Mouse (Mus musculus): ENCODE results near the gene Mpi. TPM values are rescaled to one million over a fixed set of nuclear protein-coding genes. Genes with fewer than 3 reads are reported as not detected.

Gene Mpi
- polyA plus RNA-seq, 1 experiment from 2014 or later = 66.9 TPM

- no peak for DNase-seq (ENCODE audit: extremely low spot score, low spot score)
- Histone ChIP-seq H3K4me1 (peaks cover 27% of the 10 kb centered on the region), H3K9me3 (no peaks in the 10 kb centered on the region), H3K27ac (peak overlapping the region; percentile 95), H3K4me3 (peak overlapping the region; percentile 85; the same call in 1 of the 2 replicates), H3K36me3 (replicated peaks) (peaks cover 64% of the 10 kb centered on the region), H3K27me3 (ENCODE audit: poor library complexity, severe bottlenecking) (no peaks in the 10 kb centered on the region)
- 94% methylated on average over 5 of the region's 5 CpGs for WGBS
Observed at GRCm38 (mm10) chr9:57536362-57536761, 16.2 kb downstream of the Mpi start.

- WGBS = 96% methylated on average over 1 of the region's 1 CpGs
- no peaks in the 10 kb centered on the region for H3K27me3 ChIP-seq (ENCODE audit: poor library complexity, severe bottlenecking)
- H3K27ac ChIP-seq = no peak overlapping the region
- peaks cover 64% of the 10 kb centered on the region for H3K36me3 ChIP-seq (replicated peaks)
- H3K9me3 ChIP-seq = no peaks in the 10 kb centered on the region
- no peak overlapping the region for H3K4me3 ChIP-seq
- no peak for DNase-seq (ENCODE audit: extremely low spot score, low spot score)
- H3K4me1 ChIP-seq = peaks cover 5% of the 10 kb centered on the region
Observed at GRCm38 (mm10) chr9:57531946-57532345, 20.6 kb downstream of the Mpi start.

- H3K27me3 ChIP-seq (ENCODE audit: poor library complexity, severe bottlenecking) = no peaks in the 10 kb centered on the region
- H3K9me3 ChIP-seq = no peaks in the 10 kb centered on the region
- no peak overlapping the region for H3K4me3 ChIP-seq
- H3K4me1 ChIP-seq = peaks cover 24% of the 10 kb centered on the region
- H3K27ac ChIP-seq = no peak overlapping the region
- peaks cover 35% of the 10 kb centered on the region for H3K36me3 ChIP-seq (replicated peaks)
- DNase-seq (ENCODE audit: extremely low spot score, low spot score) = no peak
Observed at GRCm38 (mm10) chr9:57526435-57526834, 26.1 kb downstream of the Mpi start.

- Histone ChIP-seq H3K36me3 (replicated peaks) (peaks cover 26% of the 10 kb centered on the region), H3K4me3 (no peak overlapping the region), H3K27me3 (ENCODE audit: poor library complexity, severe bottlenecking) (no peaks in the 10 kb centered on the region), H3K27ac (no peak overlapping the region), H3K4me1 (peaks cover 26% of the 10 kb centered on the region), H3K9me3 (no peaks in the 10 kb centered on the region)
- WGBS = 92% methylated on average over 2 of the region's 2 CpGs
- no peak for DNase-seq (ENCODE audit: extremely low spot score, low spot score)
Observed at GRCm38 (mm10) chr9:57525516-57525915, 27.0 kb downstream of the Mpi start.

GRCm38 (mm10) chr9:57524439-57524838, 28.1 kb downstream of the Mpi start:
- H3K9me3 ChIP-seq = no peaks in the 10 kb centered on the region
- peaks cover 28% of the 10 kb centered on the region for H3K4me1 ChIP-seq
- no peak for DNase-seq (ENCODE audit: extremely low spot score, low spot score)
- H3K4me3 ChIP-seq = no peak overlapping the region
- H3K36me3 ChIP-seq (replicated peaks) = peaks cover 15% of the 10 kb centered on the region
- no peak overlapping the region for H3K27ac ChIP-seq
- no peaks in the 10 kb centered on the region for H3K27me3 ChIP-seq (ENCODE audit: poor library complexity, severe bottlenecking)

GRCm38 (mm10) chr9:57523754-57524153, 28.8 kb downstream of the Mpi start:
- H3K4me3 ChIP-seq = no peak overlapping the region
- DNase-seq (ENCODE audit: extremely low spot score, low spot score) = no peak
- peaks cover 28% of the 10 kb centered on the region for H3K4me1 ChIP-seq
- H3K27ac ChIP-seq = no peak overlapping the region
- peaks cover 8% of the 10 kb centered on the region; the same call in 1 of the 2 replicates for H3K36me3 ChIP-seq (replicated peaks)
- WGBS = 93% methylated on average over 1 of the region's 1 CpGs
- H3K27me3 ChIP-seq (ENCODE audit: poor library complexity, severe bottlenecking) = no peaks in the 10 kb centered on the region
- H3K9me3 ChIP-seq = no peaks in the 10 kb centered on the region

- H3K36me3 ChIP-seq (replicated peaks) = 0 out of 2 replicates have a peak, but pooled peaks cover 7% of the 10 kb centered on the region
- WGBS = 88% methylated on average over 4 of the region's 4 CpGs
- no peaks in the 10 kb centered on the region for H3K9me3 ChIP-seq
- peak overlapping the region; percentile 99 for H3K4me3 ChIP-seq
- no peak overlapping the region for H3K27ac ChIP-seq
- no peak for DNase-seq (ENCODE audit: extremely low spot score, low spot score)
- H3K27me3 ChIP-seq (ENCODE audit: poor library complexity, severe bottlenecking) = no peaks in the 10 kb centered on the region
- peaks cover 28% of the 10 kb centered on the region for H3K4me1 ChIP-seq
Observed at GRCm38 (mm10) chr9:57522861-57523246, 29.7 kb downstream of the Mpi start.

- 57% methylated on average over 7 of the region's 7 CpGs for WGBS
- no peak for DNase-seq (ENCODE audit: extremely low spot score, low spot score)
- peak overlapping the region; percentile 99 for H3K4me3 ChIP-seq
- no peaks in the 10 kb centered on the region for H3K27me3 ChIP-seq (ENCODE audit: poor library complexity, severe bottlenecking)
- peaks cover 28% of the 10 kb centered on the region for H3K4me1 ChIP-seq
- peak overlapping the region; percentile 98 for H3K27ac ChIP-seq
- H3K36me3 ChIP-seq (replicated peaks) = 0 out of 2 replicates have a peak, but pooled peaks cover 7% of the 10 kb centered on the region
- no peaks in the 10 kb centered on the region for H3K9me3 ChIP-seq
Observed at GRCm38 (mm10) chr9:57522114-57522860, 30.3 kb downstream of the Mpi start.

GRCm38 (mm10) chr9:57521056-57521911, 31.3 kb downstream of the Mpi start, which contains the start of gene Cox5a:
TSS of gene Cox5a (plus strand) at chr9:57521274.
- H3K9me3 ChIP-seq = no peaks in the 10 kb centered on the region
- peak within 1 kb of the TSS; percentile 99 for H3K4me3 ChIP-seq
- WGBS = under 1% methylated on average over 95 of the region's 95 CpGs
- peak; percentile 90 for DNase-seq (ENCODE audit: extremely low spot score, low spot score)
- H3K27ac ChIP-seq = peak within 1 kb of the TSS; percentile 98
- H3K36me3 ChIP-seq (replicated peaks) = 0 out of 2 replicates have a peak, but pooled peaks cover 5% of the 10 kb centered on the region
- no peaks in the 10 kb centered on the region for H3K27me3 ChIP-seq (ENCODE audit: poor library complexity, severe bottlenecking)
- peaks cover 33% of the 10 kb centered on the region for H3K4me1 ChIP-seq

- Histone ChIP-seq H3K9me3 (no peaks in the 10 kb centered on the region), H3K27me3 (ENCODE audit: poor library complexity, severe bottlenecking) (no peaks in the 10 kb centered on the region), H3K4me1 (peaks cover 33% of the 10 kb centered on the region), H3K27ac (peak overlapping the region; percentile 98), H3K36me3 (replicated peaks) (0 out of 2 replicates have a peak, but pooled peaks cover 2% of the 10 kb centered on the region), H3K4me3 (peak overlapping the region; percentile 99)
- 25% methylated on average over 16 of the region's 16 CpGs for WGBS
- no peak for DNase-seq (ENCODE audit: extremely low spot score, low spot score)
Observed at GRCm38 (mm10) chr9:57520375-57521055, 32.0 kb downstream of the Mpi start.

GRCm38 (mm10) chr9:57517113-57517512, 35.5 kb downstream of the Mpi start:
- 20% methylated on average over 3 of the region's 3 CpGs for WGBS
- no peaks in the 10 kb centered on the region for H3K36me3 ChIP-seq (replicated peaks)
- H3K9me3 ChIP-seq = no peaks in the 10 kb centered on the region
- no peaks in the 10 kb centered on the region for H3K27me3 ChIP-seq (ENCODE audit: poor library complexity, severe bottlenecking)
- peaks cover 13% of the 10 kb centered on the region for H3K4me1 ChIP-seq
- DNase-seq (ENCODE audit: extremely low spot score, low spot score) = peak; percentile 58
- H3K27ac ChIP-seq = peak overlapping the region; percentile 62; the same call in 1 of the 2 replicates
- H3K4me3 ChIP-seq = no peak overlapping the region

- DNase-seq (ENCODE audit: extremely low spot score, low spot score) = no peak
- Histone ChIP-seq H3K4me3 (no peak overlapping the region), H3K36me3 (replicated peaks) (no peaks in the 10 kb centered on the region), H3K9me3 (no peaks in the 10 kb centered on the region), H3K27ac (no peak overlapping the region), H3K4me1 (peaks cover 8% of the 10 kb centered on the region), H3K27me3 (ENCODE audit: poor library complexity, severe bottlenecking) (peaks cover 26% of the 10 kb centered on the region)
- 78% methylated on average over 2 of the region's 2 CpGs for WGBS
Observed at GRCm38 (mm10) chr9:57510577-57510976, 42.0 kb downstream of the Mpi start.
